Mouse (Mus musculus): ENCODE measurements around the gene Zfp947.
"Not testable (repeated sequence)": the region's sequence is repeated elsewhere in the genome, so short reads cannot be mapped to it uniquely, and the experiment has no call there.

Zfp947 gene

DNA sequence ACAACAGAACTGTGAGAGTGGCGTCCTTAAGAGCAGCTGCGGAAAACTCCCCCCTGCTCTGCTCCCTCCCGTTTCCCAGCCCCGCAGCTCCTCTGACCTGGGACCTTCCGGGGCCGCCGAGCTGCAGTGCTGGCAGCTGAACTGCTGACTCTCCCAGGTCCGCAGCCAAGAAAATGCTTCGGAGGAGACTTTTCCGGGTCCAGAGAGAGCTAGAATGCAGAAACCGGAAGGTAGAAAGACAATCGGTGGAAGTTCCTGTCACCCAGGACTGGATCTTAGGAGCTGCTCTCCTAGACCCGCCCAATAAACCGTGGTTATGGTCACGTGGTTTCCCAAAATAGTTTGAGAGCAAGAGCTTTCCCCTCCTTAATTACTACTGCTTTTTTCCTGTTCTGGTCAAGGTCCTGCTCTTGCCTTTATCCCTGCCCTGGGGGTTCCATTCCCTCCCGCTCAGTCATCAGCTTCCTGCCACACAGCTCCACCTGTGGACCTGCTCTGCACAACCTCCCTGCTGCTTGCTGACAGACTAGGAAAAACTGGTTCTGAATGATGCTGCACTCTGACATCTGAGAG lies at the start of gene Zfp947:
TSS of gene Zfp947 (minus strand) at position 469 of the 573 bp plus-strand sequence.
- peak; percentile 88 for DNase-seq (ENCODE audit: low read depth, low spot score)

DNA sequence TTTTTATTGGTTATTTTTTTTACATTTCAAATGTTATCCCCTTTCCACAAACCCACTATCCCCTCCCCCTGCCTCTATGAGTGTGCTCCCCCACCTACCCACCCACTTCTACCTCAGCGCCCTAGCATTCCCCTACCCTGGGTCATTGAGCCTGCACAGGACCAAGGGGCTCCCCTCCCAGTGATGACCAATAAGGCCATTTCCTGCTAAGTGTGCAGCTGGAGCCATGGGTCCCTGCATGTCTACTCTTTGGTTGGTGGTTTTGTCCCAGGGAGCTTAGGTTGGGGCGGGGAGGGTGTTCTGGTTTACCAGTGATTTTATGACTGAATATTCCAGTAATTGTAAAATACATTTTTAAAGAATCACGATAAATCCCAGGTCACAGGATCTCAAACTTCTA lies 686 bp downstream of the Zfp947 start:
- not testable (repeated sequence) for DNase-seq (ENCODE audit: low read depth, low spot score)

DNA sequence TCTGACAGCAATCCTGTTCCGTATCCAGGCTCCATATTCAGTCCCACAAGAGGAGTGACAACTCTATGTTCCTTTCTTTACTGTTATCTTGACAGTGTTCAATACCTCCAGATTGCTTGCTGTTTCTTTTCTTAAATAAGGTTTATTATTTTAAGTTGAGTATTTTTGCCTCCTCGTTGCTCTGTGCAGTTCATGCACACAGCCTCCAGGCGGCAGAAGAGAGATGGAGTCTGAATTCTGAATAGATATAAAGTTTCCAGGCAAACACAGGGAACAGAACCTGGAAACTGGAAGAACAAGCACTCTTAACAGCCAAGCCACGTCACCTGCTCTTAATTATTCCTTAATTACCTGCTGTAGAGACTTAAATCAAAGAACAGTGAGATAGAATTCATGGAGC lies 12.0 kb downstream of the Zfp947 start:
- DNase-seq (ENCODE audit: low read depth, low spot score) = not testable (repeated sequence)

DNA sequence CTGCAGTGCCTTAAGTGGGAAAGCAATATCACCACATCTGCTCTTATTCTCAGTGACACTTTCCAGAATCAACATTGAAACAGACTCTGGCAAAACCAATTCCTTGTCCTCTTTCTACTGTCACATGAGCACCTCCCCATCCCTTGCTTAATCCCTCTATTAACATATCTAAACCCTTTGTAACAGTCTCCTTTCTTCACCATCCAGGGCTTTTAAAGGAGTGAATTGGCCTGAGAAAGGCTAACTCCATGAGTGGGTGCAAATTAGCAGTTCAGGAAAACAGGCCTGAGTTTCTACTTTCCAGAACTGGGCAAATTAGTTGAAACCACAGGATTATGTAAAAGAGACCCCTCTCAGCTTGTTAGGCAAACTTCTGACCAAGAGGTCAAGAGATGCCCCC lies 47.2 kb downstream of the Zfp947 start:
- DNase-seq (ENCODE audit: low read depth, low spot score) = peak; percentile 79

All from ZHBTc4 (cell line).